Mouse (Mus musculus) T-helper 2 cell (primary cell): Measurements from ENCODE around the gene Scamp5.

Experiments
- in situ Hi-C: fragments of 300-600 bp; cut with MboI, MseI; formaldehyde crosslinking; loops from one replicate; pipeline ENCODE4 v1.15.1; 2025; ENCODE audit warnings: high pct_unique_total_duplicates

Gene Scamp5

GRCm38 (mm10) chr9:57467896-57468549, at the start of gene Scamp5:
TSS of gene Scamp5 (minus strand) at chr9:57468060.
- in situ Hi-C loops, result no loop called here

GRCm38 (mm10) chr9:57517113-57517512, 49.3 kb upstream of the Scamp5 start:
- in situ Hi-C loops, result no loop called here

- in situ Hi-C loops, result no loop called here
Measured at GRCm38 (mm10) chr9:57510577-57510976, 42.7 kb upstream of the Scamp5 start.

GRCm38 (mm10) chr9:57505700-57506099, 37.8 kb upstream of the Scamp5 start:
- in situ Hi-C loops, result no loop called here

GRCm38 (mm10) chr9:57504891-57505290, 37.0 kb upstream of the Scamp5 start:
- in situ Hi-C loops, result no loop called here

GRCm38 (mm10) chr9:57504381-57504700, 36.5 kb upstream of the Scamp5 start:
- in situ Hi-C loops, result no loop called here

GRCm38 (mm10) chr9:57503622-57504380, 35.9 kb upstream of the Scamp5 start, which contains the start of gene Rpp25:
TSS of gene Rpp25 (plus strand) at chr9:57504026.
- in situ Hi-C loops, result no loop called here

- in situ Hi-C loops, result no loop called here
Measured at GRCm38 (mm10) chr9:57502911-57503621, 35.2 kb upstream of the Scamp5 start.

GRCm38 (mm10) chr9:57501861-57502260, 34.0 kb upstream of the Scamp5 start:
- in situ Hi-C loops, result no loop called here

GRCm38 (mm10) chr9:57501452-57501851, 33.6 kb upstream of the Scamp5 start:
- in situ Hi-C loops, result no loop called here

- in situ Hi-C loops, result no loop called here
Measured at GRCm38 (mm10) chr9:57498536-57498935, 30.7 kb upstream of the Scamp5 start.

GRCm38 (mm10) chr9:57497236-57497635, 29.4 kb upstream of the Scamp5 start:
- in situ Hi-C loops, result no loop called here

- in situ Hi-C loops, result no loop called here
Measured at GRCm38 (mm10) chr9:57494970-57495369, 27.1 kb upstream of the Scamp5 start.

- in situ Hi-C loops, result no loop called here
Measured at GRCm38 (mm10) chr9:57493532-57493931, 25.7 kb upstream of the Scamp5 start.

- in situ Hi-C loops, result no loop called here
Measured at GRCm38 (mm10) chr9:57487807-57488206, 19.9 kb upstream of the Scamp5 start.

GRCm38 (mm10) chr9:57485774-57486173, 17.9 kb upstream of the Scamp5 start:
- in situ Hi-C loops, result no loop called here

GRCm38 (mm10) chr9:57468914-57469313, 1.1 kb upstream of the Scamp5 start:
- in situ Hi-C loops, result no loop called here

- in situ Hi-C loops, result no loop called here
Measured at GRCm38 (mm10) chr9:57467271-57467771, 539 bp downstream of the Scamp5 start.

- in situ Hi-C loops, result no loop called here
Measured at GRCm38 (mm10) chr9:57466101-57466500, 1.8 kb downstream of the Scamp5 start.

- in situ Hi-C loops, result no loop called here
Measured at GRCm38 (mm10) chr9:57462866-57463265, 5.0 kb downstream of the Scamp5 start.

- in situ Hi-C loops, result no loop called here
Measured at GRCm38 (mm10) chr9:57459707-57460106, 8.2 kb downstream of the Scamp5 start.

GRCm38 (mm10) chr9:57453516-57453915, 14.3 kb downstream of the Scamp5 start:
- in situ Hi-C loops, result no loop called here
